In genomic region chr14:115444789-115445770, GRCm38 (mm10) we compare ENCODE assay signal across 13 mouse cellular contexts.
DNase-seq lines count a peak whose midpoint lies in the region; ATAC-seq and TF ChIP-seq lines count a peak whose summit lies in the region.
"Had no signal": no experiment of that assay in that cellular context is flagged by ENCODE, and none has a peak within 500 bp of the region (broad histone marks: within the 10 kb centered on the region; RNA-seq: fewer than 3 reads in every experiment).

No protein-coding gene starts in this region.

- peaks cover 10% of the 10 kb centered on the region for H3K4me1 ChIP-seq in forebrain, embryonic 15.5 days
- H3K4me1 ChIP-seq in forebrain, embryonic 12.5 days = no peaks in the 10 kb centered on the region; the same call in 1 of the 2 replicates
- H3K4me1 ChIP-seq in midbrain, embryonic 15.5 days = no peaks in the 10 kb centered on the region
- H3K4me1 ChIP-seq in midbrain, embryonic 13.5 days (replicated peaks) = no peaks in the 10 kb centered on the region
- no peaks in the 10 kb centered on the region for H3K4me1 ChIP-seq in hindbrain, embryonic 15.5 days (replicated peaks)
- no peaks in the 10 kb centered on the region for H3K4me1 ChIP-seq in midbrain, postnatal 0 days (ENCODE audit: insufficient read depth, low read length)
- no peaks in the 10 kb centered on the region for H3K4me1 ChIP-seq in lung, adult 2 months (ENCODE audit: control insufficient read depth, insufficient read depth, low read length)
- H3K4me1 ChIP-seq: limb, embryonic 15.5 days; stomach, embryonic 15.5 days had no signal

- 49% methylated on average over 10 of the region's 10 CpGs for WGBS in forebrain, embryonic 15.5 days
- WGBS in forebrain, embryonic 12.5 days = 68% methylated on average over 10 of the region's 10 CpGs
- 69% methylated on average over 10 of the region's 10 CpGs for WGBS in midbrain, embryonic 15.5 days
- WGBS in midbrain, embryonic 13.5 days = 75% methylated on average over 10 of the region's 10 CpGs
- WGBS in hindbrain, embryonic 15.5 days = 64% methylated on average over 10 of the region's 10 CpGs
- 73% methylated on average over 10 of the region's 10 CpGs for WGBS in midbrain, postnatal 0 days
- 70% methylated on average over 10 of the region's 10 CpGs for WGBS in lung, adult 2 months

- H3K9me3 ChIP-seq in forebrain, embryonic 15.5 days = no peaks in the 10 kb centered on the region
- H3K9me3 ChIP-seq in forebrain, embryonic 12.5 days = no peaks in the 10 kb centered on the region
- no peaks in the 10 kb centered on the region for H3K9me3 ChIP-seq in midbrain, embryonic 15.5 days
- H3K9me3 ChIP-seq in midbrain, embryonic 13.5 days = no peaks in the 10 kb centered on the region
- no peaks in the 10 kb centered on the region for H3K9me3 ChIP-seq in hindbrain, embryonic 15.5 days
- no peaks in the 10 kb centered on the region for H3K9me3 ChIP-seq in midbrain, postnatal 0 days (ENCODE audit: low read length)
- H3K9me3 ChIP-seq: limb, embryonic 15.5 days; stomach, embryonic 15.5 days had no signal

- ATAC-seq in forebrain, embryonic 15.5 days (replicated peaks) = peak; percentile 72
- no peak for ATAC-seq in forebrain, embryonic 12.5 days (ENCODE audit: low FRiP score)
- 0 out of 2 replicates have a peak, but pooled peaks have one; percentile 54 for ATAC-seq in midbrain, embryonic 15.5 days (replicated peaks)
- no peak for ATAC-seq in midbrain, embryonic 13.5 days
- ATAC-seq in hindbrain, embryonic 15.5 days (ENCODE audit: low FRiP score, low read depth) = peak; percentile 42; the same call in 1 of the 2 replicates
- no peak for ATAC-seq in midbrain, postnatal 0 days (ENCODE audit: low FRiP score)
- ATAC-seq: liver, postnatal 0 days had no signal

- no peaks in the 10 kb centered on the region for H3K36me3 ChIP-seq in forebrain, embryonic 15.5 days
- H3K36me3 ChIP-seq in forebrain, embryonic 12.5 days (replicated peaks) = no peaks in the 10 kb centered on the region
- no peaks in the 10 kb centered on the region for H3K36me3 ChIP-seq in midbrain, embryonic 15.5 days (replicated peaks)
- H3K36me3 ChIP-seq in midbrain, embryonic 13.5 days = no peaks in the 10 kb centered on the region
- no peaks in the 10 kb centered on the region for H3K36me3 ChIP-seq in hindbrain, embryonic 15.5 days
- no peaks in the 10 kb centered on the region for H3K36me3 ChIP-seq in midbrain, postnatal 0 days (ENCODE audit: insufficient read depth, low read length)
- H3K36me3 ChIP-seq: limb, embryonic 15.5 days; stomach, embryonic 15.5 days had no signal

- H3K9ac ChIP-seq in forebrain, embryonic 15.5 days (replicated peaks) = no peak overlapping the region
- H3K9ac ChIP-seq in forebrain, embryonic 12.5 days = no peak overlapping the region
- no peak overlapping the region for H3K9ac ChIP-seq in midbrain, embryonic 15.5 days
- no peak overlapping the region for H3K9ac ChIP-seq in midbrain, embryonic 13.5 days (replicated peaks)
- H3K9ac ChIP-seq in hindbrain, embryonic 15.5 days = no peak overlapping the region
- no peak overlapping the region for H3K9ac ChIP-seq in midbrain, postnatal 0 days (replicated peaks; ENCODE audit: low read length, poor library complexity, severe bottlenecking)
- H3K9ac ChIP-seq: limb, embryonic 15.5 days; liver, postnatal 0 days; stomach, embryonic 15.5 days had no signal

- TF ChIP-seq CTCF in midbrain, postnatal 0 days (IDR thresholded peaks at IDR 0.05) = no peak
- TF ChIP-seq CTCF in lung, adult 2 months (IDR thresholded peaks at IDR 0.05; ENCODE audit: insufficient read depth, low read length) = no peak

- peak; percentile 49 for DNase-seq in midbrain, postnatal 0 days (ENCODE audit: low spot score)
- DNase-seq in testis, postnatal 14 days (ENCODE audit: low spot score) = no peak
- DNase-seq in lung, adult 2 months = no peak
- DNase-seq: adrenal gland, postnatal 25 days; liver, postnatal 0 days; lung, postnatal 4 days had no signal

- H3K27ac ChIP-seq in forebrain, embryonic 15.5 days (replicated peaks) = 0 out of 2 replicates have a peak overlapping the region, but pooled peaks have one; percentile 8
- H3K27ac ChIP-seq in forebrain, embryonic 12.5 days = no peak overlapping the region
- H3K27ac ChIP-seq in midbrain, embryonic 15.5 days = no peak overlapping the region
- H3K27ac ChIP-seq in midbrain, embryonic 13.5 days = no peak overlapping the region
- H3K27ac ChIP-seq in hindbrain, embryonic 15.5 days (replicated peaks) = no peak overlapping the region; the same call in 1 of the 2 replicates
- H3K27ac ChIP-seq in midbrain, postnatal 0 days (ENCODE audit: low read depth, low read length) = no peak overlapping the region
- H3K27ac ChIP-seq: limb, embryonic 15.5 days; stomach, embryonic 15.5 days had no signal

- no peak for TF ChIP-seq POLR2A in lung, adult 2 months (IDR thresholded peaks at IDR 0.05; ENCODE audit: borderline replicate concordance, extremely low read depth, low read depth, low read length)

- H3K4me3 ChIP-seq in forebrain, embryonic 15.5 days = no peak overlapping the region
- H3K4me3 ChIP-seq in forebrain, embryonic 12.5 days (replicated peaks) = no peak overlapping the region
- H3K4me3 ChIP-seq in midbrain, embryonic 15.5 days = no peak overlapping the region
- no peak overlapping the region for H3K4me3 ChIP-seq in midbrain, embryonic 13.5 days (replicated peaks)
- H3K4me3 ChIP-seq in hindbrain, embryonic 15.5 days = no peak overlapping the region
- H3K4me3 ChIP-seq in midbrain, postnatal 0 days (ENCODE audit: low read depth, low read length) = no peak overlapping the region
- H3K4me3 ChIP-seq in lung, adult 2 months (replicated peaks; ENCODE audit: extremely low read depth, low read depth, low read length) = no peak overlapping the region
- H3K4me3 ChIP-seq: limb, embryonic 15.5 days; stomach, embryonic 15.5 days had no signal

- no peak overlapping the region for H3K4me2 ChIP-seq in forebrain, embryonic 15.5 days (replicated peaks)
- no peak overlapping the region for H3K4me2 ChIP-seq in forebrain, embryonic 12.5 days
- H3K4me2 ChIP-seq in midbrain, embryonic 15.5 days = no peak overlapping the region
- H3K4me2 ChIP-seq in midbrain, embryonic 13.5 days (replicated peaks) = no peak overlapping the region
- H3K4me2 ChIP-seq in hindbrain, embryonic 15.5 days = no peak overlapping the region
- no peak overlapping the region for H3K4me2 ChIP-seq in midbrain, postnatal 0 days (ENCODE audit: low read depth, low read length, poor library complexity, severe bottlenecking)
- H3K4me2 ChIP-seq: limb, embryonic 15.5 days; stomach, embryonic 15.5 days had no signal

- no peaks in the 10 kb centered on the region for H3K27me3 ChIP-seq in forebrain, embryonic 15.5 days
- no peaks in the 10 kb centered on the region for H3K27me3 ChIP-seq in forebrain, embryonic 12.5 days
- no peaks in the 10 kb centered on the region for H3K27me3 ChIP-seq in midbrain, embryonic 15.5 days (replicated peaks)
- no peaks in the 10 kb centered on the region for H3K27me3 ChIP-seq in midbrain, embryonic 13.5 days
- H3K27me3 ChIP-seq in hindbrain, embryonic 15.5 days = no peaks in the 10 kb centered on the region
- H3K27me3 ChIP-seq in midbrain, postnatal 0 days (ENCODE audit: insufficient read depth, low read length) = no peaks in the 10 kb centered on the region
- H3K27me3 ChIP-seq: limb, embryonic 15.5 days; stomach, embryonic 15.5 days had no signal

Comparison
In these comparisons a context has a peak if more than half of its experiments do, and no peak if none do; other contexts are left out.
1. ATAC-seq: peak in forebrain, embryonic 15.5 days (single experiment), midbrain, embryonic 15.5 days (single experiment) and hindbrain, embryonic 15.5 days (single experiment); none in forebrain, embryonic 12.5 days (single experiment), midbrain, embryonic 13.5 days (single experiment) and midbrain, postnatal 0 days (single experiment).